Mouse (Mus musculus) thymus, postnatal 25 days (tissue): ENCODE measurements around the gene Cuta.
"Not testable (repeated sequence)": the region's sequence is repeated elsewhere in the genome, so short reads cannot be mapped to it uniquely, and the experiment has no call there.

Source experiments
- DNase-seq: peaks from one replicate; pipeline ENCODE4 v3.0.0; 2022

The Cuta gene

GRCm38 (mm10) chr17:26933885-26934827, 5.2 kb downstream of the Cuta start:
- DNase-seq: no peak

GRCm38 (mm10) chr17:26933419-26933818, 6.0 kb downstream of the Cuta start:
- no peak for DNase-seq

GRCm38 (mm10) chr17:26932839-26933398, 6.5 kb downstream of the Cuta start, which contains the start of gene Phf1:
TSS of gene Phf1 (plus strand) at chr17:26933052.
- peak; percentile 99 for DNase-seq

DNA sequence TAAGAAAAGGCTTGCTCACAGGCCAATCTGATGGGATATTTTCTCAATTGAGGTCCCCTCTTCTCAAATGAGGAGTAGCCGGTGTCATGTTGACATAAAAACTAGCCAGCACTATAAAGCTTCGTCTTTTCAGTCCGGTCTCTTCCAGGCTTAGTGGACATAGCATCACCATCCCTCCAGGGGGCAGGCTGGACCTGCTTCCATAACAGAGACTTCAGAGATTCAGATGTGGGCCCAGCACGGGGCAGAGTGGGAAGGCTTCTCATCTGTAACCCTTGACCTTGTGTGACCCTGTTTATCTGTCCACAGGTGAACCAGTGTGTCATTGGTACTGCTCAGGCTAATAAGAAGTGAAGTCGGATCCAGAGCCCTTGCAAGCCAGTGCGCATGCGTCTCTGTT, 7.6 kb downstream of the Cuta start:
- DNase-seq: not testable (repeated sequence)

GRCm38 (mm10) chr17:26925414-26925813, 14.0 kb downstream of the Cuta start:
- DNase-seq: not testable (repeated sequence)

DNA sequence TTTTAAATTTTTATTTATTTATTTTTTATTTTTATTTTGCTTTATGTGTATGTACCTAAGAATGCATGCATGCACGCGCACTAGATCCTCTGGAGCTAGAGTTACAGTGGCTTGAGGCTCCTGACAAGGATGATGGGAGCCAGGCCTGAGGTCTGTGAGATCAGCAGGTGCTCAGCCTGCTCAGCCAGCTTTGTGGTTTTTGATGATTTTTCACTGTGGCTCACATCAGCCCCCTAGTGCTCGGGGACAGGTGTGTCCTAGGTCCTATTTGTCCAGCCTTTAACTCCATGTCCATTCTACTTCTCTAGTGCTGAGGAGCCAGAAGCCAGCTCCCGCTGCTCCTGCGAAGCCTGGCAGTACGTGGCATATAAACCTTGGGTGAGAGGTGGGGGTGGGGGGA, 17.0 kb downstream of the Cuta start:
- DNase-seq: not testable (repeated sequence)

DNA sequence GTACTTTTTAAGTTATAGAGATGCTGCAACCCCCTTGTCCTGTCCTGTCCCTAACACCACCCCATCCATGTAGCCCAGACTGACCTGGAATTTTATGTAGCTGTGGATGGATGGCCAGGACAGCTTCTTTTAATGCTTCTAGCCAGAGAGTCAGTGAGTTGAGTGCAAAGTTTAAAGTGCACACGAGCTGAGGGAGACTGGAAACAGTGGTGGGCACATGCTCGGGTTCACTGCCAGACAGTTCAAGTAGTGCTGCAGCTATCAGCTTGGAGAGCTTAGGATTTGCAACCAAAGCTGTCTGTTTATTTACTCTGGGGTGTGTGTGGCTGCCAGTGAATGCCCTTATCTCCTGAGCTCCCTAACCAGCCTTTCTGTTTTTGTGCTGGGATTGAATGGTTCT, 19.9 kb downstream of the Cuta start:
- not testable (repeated sequence) for DNase-seq

DNA sequence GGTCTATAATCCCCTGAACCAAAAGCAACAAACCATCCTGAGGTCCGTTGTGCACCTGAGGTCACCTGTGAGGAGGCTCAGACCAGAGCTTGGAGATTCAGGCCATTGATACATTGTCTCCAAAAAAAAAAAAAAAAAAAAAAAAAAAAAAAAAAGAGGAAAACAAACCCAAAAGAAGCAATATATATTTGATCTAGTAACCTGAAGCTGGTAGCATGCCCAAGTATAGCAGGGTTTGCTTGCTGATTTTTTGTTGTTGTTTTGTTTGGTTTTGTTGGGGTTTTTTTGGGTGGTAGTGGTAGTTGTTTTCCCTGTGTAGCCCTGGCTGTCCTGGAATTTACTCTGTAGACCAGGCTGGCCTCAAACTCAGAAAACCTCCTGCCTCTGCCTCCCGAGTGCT, 21.0 kb downstream of the Cuta start:
- DNase-seq: no peak

GRCm38 (mm10) chr17:26917560-26917959, 21.8 kb downstream of the Cuta start:
- DNase-seq: not testable (repeated sequence)

DNA sequence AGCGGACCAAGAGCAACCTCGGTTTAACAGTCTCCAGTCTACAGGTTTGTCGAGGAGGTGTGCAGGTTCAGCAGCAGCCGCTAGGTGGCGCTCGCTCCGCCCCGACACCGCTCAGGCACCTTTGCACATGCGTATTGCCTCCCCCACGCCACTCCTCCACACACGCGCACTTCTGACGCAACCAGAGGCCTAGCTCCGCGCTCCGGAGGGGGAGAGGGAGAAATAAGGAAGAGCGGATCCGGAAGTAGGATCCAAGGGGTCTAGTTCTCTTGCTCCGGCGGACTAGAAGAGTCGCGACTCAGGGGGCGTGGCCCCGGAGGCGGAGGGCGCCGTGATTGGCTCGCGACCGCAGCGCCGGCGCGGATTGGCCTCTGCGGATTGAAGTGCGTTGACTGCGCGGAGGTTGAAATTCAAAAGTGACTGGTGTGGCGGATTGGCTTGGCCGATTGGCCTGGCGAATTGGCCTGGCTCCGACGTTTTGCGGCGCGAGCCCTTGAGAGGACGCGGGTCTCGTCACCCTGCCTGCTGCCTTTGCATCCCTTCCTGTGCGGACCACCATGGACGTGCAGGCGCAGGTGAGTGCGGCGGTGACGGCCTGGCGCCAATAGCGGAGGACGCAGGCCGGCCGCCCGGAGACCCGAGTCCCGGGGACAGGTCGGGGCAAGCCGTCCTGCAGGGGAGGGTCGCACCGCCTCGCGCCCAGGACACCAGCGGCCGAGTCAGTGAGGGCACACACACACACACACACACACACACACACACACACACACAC, 22.5 kb downstream of the Cuta start, which contains the start of gene Kifc5b:
Gene Kifc5b (plus strand): TSS at position 381 of the 772 bp plus-strand sequence.
- DNase-seq: peak; percentile 99

DNA sequence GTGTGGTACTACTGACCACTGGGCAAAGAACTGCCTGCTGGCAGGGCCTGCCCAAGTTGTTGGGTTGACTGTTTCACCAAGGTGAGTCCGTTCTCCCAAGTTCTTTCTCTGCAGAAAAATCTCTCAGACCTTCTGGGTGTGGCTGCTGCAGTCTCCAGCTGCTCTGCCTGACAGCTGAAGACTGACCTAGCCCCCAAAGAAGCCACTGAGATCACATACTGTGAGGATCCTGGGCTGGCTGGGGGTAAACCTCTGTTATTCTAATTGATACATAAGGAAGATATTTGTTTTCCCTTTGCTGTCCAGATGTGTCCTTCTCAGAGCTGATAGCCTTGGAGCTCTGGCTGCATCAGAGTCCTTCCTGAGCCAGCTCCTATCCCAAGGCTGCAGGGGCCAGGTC, 24.1 kb downstream of the Cuta start:
- no peak for DNase-seq

GRCm38 (mm10) chr17:26907506-26907905, 31.9 kb downstream of the Cuta start:
- DNase-seq: not testable (repeated sequence)

DNA sequence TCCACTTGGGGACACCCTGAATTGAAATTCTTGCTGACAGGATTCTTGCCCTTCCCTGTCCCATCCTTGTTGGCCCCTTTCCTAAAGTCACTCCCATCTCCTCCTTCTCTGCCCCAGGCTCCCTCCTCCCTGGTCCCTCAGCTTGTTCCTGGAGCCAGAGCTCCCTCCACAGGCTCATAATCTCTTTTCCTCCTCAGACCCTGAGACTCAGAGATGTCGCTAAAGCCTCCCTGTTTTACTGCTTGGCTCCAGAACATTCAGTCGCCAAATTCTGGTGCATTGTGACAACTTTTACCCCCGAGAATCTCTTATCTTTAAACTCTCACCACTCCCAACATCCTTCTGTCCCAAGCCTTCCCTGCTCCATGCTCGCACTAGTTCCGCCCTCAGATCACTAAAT, 35.0 kb downstream of the Cuta start:
- no peak for DNase-seq

- no peak for DNase-seq
Observed at GRCm38 (mm10) chr17:26900916-26901315, 38.5 kb downstream of the Cuta start.

GRCm38 (mm10) chr17:26895578-26895977, 43.8 kb downstream of the Cuta start:
- DNase-seq: peak; percentile 60

DNA sequence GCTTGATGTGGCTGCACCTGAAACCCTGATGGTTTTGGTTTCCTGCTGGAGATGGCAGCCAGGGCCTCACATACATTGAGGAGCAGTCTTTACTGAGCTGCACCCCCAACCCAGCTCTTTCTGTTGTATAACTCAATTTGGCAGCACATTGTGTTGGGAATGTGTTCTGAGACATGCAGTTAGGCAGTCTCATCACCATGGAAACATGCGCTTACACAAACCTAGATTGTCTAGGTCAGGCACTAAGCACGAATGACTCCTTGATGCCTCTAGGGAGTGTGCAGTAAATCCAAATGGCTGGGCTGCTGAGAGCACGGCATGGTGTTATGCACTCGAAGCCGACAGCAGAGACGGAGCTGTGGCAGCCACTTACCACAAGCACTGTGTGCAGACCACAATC, 45.0 kb downstream of the Cuta start:
- DNase-seq: no peak

- no peak for DNase-seq
Observed at GRCm38 (mm10) chr17:26893492-26893891, 45.9 kb downstream of the Cuta start.

DNA sequence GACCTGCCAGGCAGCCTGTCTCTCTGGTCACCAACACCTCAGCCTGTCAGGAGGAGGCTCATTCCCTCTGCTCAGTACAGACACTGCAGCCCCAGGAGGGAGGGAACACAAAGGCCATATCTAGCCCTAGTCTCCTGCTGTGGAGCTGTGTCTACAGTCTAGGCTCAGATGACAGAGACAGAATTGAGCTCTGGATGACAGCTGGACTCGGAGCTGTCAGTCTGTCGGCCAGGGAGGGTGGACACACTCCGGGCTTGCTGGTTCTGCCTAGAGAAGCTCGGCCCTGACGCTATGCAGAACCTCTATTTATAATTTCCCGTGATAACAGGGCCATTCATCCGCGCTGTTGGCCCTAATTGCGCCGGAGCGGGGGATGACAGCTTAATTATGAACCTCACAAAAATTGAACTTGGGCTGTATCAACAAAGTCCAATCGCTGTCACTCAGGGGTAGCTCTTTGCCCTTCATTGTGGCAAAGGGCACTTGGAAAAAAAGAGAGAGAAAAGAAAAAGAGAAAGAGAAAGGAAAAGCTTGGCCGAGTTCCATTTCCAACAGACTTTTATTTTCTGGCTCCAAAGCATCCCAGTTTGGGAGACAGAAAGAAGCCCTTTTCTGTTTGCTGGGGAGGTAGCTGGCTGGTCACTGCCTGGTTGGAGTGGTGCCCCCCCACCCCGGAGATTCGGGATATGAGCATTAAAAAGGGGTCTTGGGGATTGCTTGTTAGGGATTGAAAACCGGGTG, 46.6 kb downstream of the Cuta start:
- no peak for DNase-seq

DNA sequence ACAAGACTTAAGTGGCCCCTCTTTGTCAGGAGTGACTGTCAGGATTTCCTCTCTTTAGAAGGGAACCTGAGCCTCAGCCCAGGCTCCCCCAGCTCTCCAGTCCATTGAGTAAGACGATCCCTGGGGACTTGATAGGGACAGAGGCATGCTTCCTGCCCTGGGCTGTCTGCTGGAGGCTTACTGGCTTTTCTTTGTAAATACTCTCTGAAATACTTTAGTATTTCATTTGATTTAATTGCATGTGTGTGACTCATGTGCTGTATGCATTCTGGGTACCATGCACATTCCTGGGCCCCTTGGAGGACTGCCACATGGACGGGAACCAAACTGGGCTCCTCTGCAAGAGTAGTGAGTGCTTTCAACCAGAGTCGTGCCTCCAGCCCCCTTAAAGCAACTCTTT, 51.4 kb downstream of the Cuta start:
- no peak for DNase-seq

- DNase-seq: peak; percentile 82
Observed at GRCm38 (mm10) chr17:26886047-26886749, 53.2 kb downstream of the Cuta start.

DNA sequence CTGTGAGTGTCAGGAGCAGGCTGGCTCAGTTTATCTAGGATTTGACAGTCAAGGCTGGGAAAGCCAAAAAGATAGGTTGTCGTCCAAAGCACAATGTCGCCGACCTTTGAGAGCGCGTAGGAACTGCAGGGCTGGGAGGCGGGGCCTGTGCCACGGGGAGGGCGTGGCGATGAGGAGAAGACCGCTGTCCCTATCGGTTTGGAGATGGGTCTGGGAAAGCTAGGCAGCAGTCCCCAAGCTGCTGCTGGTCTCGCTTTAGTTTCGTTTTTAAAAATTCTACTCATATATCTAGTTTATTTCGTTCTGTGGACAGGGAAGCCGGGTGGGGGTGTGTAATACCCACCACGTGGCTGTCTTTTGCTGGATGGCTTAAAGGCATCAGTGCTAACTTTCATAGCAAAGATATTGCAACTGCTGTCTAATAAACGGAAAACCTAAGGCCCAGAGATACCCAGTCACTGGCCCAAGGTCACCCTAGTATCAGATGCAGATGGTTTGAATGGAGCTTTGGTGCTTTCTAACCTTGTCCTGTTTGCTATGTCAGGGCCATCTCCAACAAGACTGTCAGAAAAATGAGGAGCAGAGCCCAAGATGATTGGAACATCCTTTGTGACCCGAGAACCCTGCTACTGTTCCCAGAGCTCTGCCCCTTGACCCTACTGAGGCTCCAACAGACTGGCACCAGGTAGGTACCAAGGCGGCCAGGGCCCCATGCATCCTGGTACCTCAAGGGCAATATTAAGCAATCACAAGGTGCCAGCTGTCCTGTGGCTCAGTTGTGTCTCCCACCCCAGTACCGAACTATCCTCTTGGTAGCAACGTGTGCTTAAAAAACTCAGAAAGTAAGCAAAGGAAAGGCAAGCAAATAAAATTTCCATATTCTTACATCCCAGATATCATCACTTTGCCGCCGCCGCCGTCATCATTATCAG, 54.1 kb downstream of the Cuta start:
- peak; percentile 78 for DNase-seq
